8 mouse cellular contexts compared by ENCODE assay signal in genomic region chr7:141476981-141477370, GRCm38 (mm10). TPM values are rescaled to one million over a fixed set of nuclear protein-coding genes. Genes with fewer than 3 reads are reported as not detected.
DNase-seq lines count a peak whose midpoint lies in the region; ATAC-seq and TF ChIP-seq lines count a peak whose summit lies in the region.

No protein-coding gene starts in this region.

- no peaks in the 10 kb centered on the region for H3K9me3 ChIP-seq in heart, embryonic 12.5 days (replicated peaks)
- H3K9me3 ChIP-seq in hindbrain, postnatal 0 days (ENCODE audit: low read length): no peaks in the 10 kb centered on the region
- no peaks in the 10 kb centered on the region for H3K9me3 ChIP-seq in midbrain, embryonic 12.5 days

- H3K9ac ChIP-seq in heart, embryonic 12.5 days: peak overlapping the region; percentile 83
- no peak overlapping the region; the same call in 1 of the 2 replicates for H3K9ac ChIP-seq in hindbrain, postnatal 0 days (replicated peaks; ENCODE audit: low read length)
- no peak overlapping the region for H3K9ac ChIP-seq in midbrain, embryonic 12.5 days (replicated peaks)

- H3K4me1 ChIP-seq in heart, embryonic 12.5 days (replicated peaks): peaks cover 63% of the 10 kb centered on the region
- H3K4me1 ChIP-seq in brown adipose tissue, adult 24 weeks (ENCODE audit: control insufficient read depth, insufficient read depth, insufficient read length, low read length): peaks cover 12% of the 10 kb centered on the region; the same call in 1 of the 2 replicates
- peaks cover 18% of the 10 kb centered on the region for H3K4me1 ChIP-seq in hindbrain, postnatal 0 days (ENCODE audit: insufficient read depth, low read length)
- peaks cover 42% of the 10 kb centered on the region for H3K4me1 ChIP-seq in midbrain, embryonic 12.5 days

- H3K27me3 ChIP-seq in heart, embryonic 12.5 days (replicated peaks): no peaks in the 10 kb centered on the region
- no peaks in the 10 kb centered on the region for H3K27me3 ChIP-seq in hindbrain, postnatal 0 days (ENCODE audit: insufficient read depth, low read length)
- peaks cover 53% of the 10 kb centered on the region for H3K27me3 ChIP-seq in midbrain, embryonic 12.5 days

- intact Hi-C loops in heart, postnatal 14 days (cut with DNase I): no loop called here
- intact Hi-C loops in left cerebral cortex, postnatal 4 days (cut with DNase I): no loop called here

- peaks cover 9% of the 10 kb centered on the region for H3K36me3 ChIP-seq in heart, embryonic 12.5 days
- H3K36me3 ChIP-seq in hindbrain, postnatal 0 days (ENCODE audit: insufficient read depth, low read length): peaks cover 8% of the 10 kb centered on the region
- H3K36me3 ChIP-seq in midbrain, embryonic 12.5 days: peaks cover 9% of the 10 kb centered on the region

- no peak for DNase-seq in heart, postnatal 14 days
- no peak for DNase-seq in hindbrain, postnatal 0 days (ENCODE audit: low spot score)
- no peak for DNase-seq in urinary bladder, postnatal 4 days (ENCODE audit: low spot score in 2 of 2)
- DNase-seq in left cerebral cortex, postnatal 4 days: no peak
- DNase-seq in right cerebral cortex, postnatal 4 days: no peak

- no peak; the same call in 1 of the 2 replicates for TF ChIP-seq CTCF in hindbrain, postnatal 0 days (IDR thresholded peaks at IDR 0.05; ENCODE audit: low read depth)

- ATAC-seq in heart, embryonic 12.5 days (ENCODE audit: insufficient number of reproducible peaks, low FRiP score): 0 out of 2 replicates have a peak, but pooled peaks have one; percentile 0
- ATAC-seq in hindbrain, postnatal 0 days: no peak
- no peak for ATAC-seq in midbrain, embryonic 12.5 days (ENCODE audit: low FRiP score, low read depth)

- H3K4me2 ChIP-seq in heart, embryonic 12.5 days: peak overlapping the region; percentile 84
- peak overlapping the region; percentile 77 for H3K4me2 ChIP-seq in hindbrain, postnatal 0 days (ENCODE audit: low read depth, low read length)
- peak overlapping the region; percentile 93 for H3K4me2 ChIP-seq in midbrain, embryonic 12.5 days (replicated peaks)

- peak overlapping the region; percentile 93 for H3K27ac ChIP-seq in heart, embryonic 12.5 days (ENCODE audit: poor library complexity, severe bottlenecking)
- peak overlapping the region; percentile 100 for H3K27ac ChIP-seq in brown adipose tissue, adult 24 weeks (replicated peaks; ENCODE audit: low read depth, low read length)
- H3K27ac ChIP-seq in hindbrain, postnatal 0 days: peak overlapping the region; percentile 80; the same call in 1 of the 2 replicates
- no peak overlapping the region for H3K27ac ChIP-seq in midbrain, embryonic 12.5 days (replicated peaks)

- peak overlapping the region; percentile 80 for H3K4me3 ChIP-seq in heart, embryonic 12.5 days
- H3K4me3 ChIP-seq in brown adipose tissue, adult 24 weeks (ENCODE audit: insufficient read depth, low read depth, low read length): peak overlapping the region; percentile 92
- 0 out of 2 replicates have a peak overlapping the region, but pooled peaks have one; percentile 7 for H3K4me3 ChIP-seq in hindbrain, postnatal 0 days (ENCODE audit: low read length)
- 0 out of 2 replicates have a peak overlapping the region, but pooled peaks have one; percentile 87 for H3K4me3 ChIP-seq in midbrain, embryonic 12.5 days

- 12% methylated on average over 7 of the region's 7 CpGs for WGBS in heart, embryonic 12.5 days
- WGBS in hindbrain, postnatal 0 days: 20% methylated on average over 7 of the region's 7 CpGs
- 27% methylated on average over 7 of the region's 7 CpGs for WGBS in midbrain, embryonic 12.5 days

RNA-seq across cellular contexts. Expression of gene Tspan4, which starts 1.9 kb away (rescaled TPM):
- polyA plus RNA-seq in heart, embryonic 12.5 days (2016; fragmentation: Nextera tagmentation; extraction: Ambion mirVana): 57.5 and 57.6 TPM in 2 replicates
- 10 to 100 TPM; 24.0 to 31.2 TPM for total RNA-seq in heart, postnatal 14 days (2021)
- 39.6 and 74.6 TPM in 2 replicates for polyA plus RNA-seq in brown adipose tissue, adult 24 weeks (2012; ENCODE audit: insufficient read depth, insufficient read length, missing spikeins)
- total RNA-seq in hindbrain, postnatal 0 days (2014; rRNA removed): 101 and 119 TPM in 2 replicates
- polyA plus RNA-seq in hindbrain, postnatal 0 days (2015; fragmentation: Nextera tagmentation; extraction: Ambion mirVana): 78.2 and 83.9 TPM in 2 replicates
- 25.3 and 32.6 TPM in 2 replicates for polyA plus RNA-seq in midbrain, embryonic 12.5 days (2016; fragmentation: Nextera tagmentation; extraction: Ambion mirVana)
- 10 to 100 TPM; 33.5 to 35.9 TPM for total RNA-seq in left cerebral cortex, postnatal 4 days (2021)

RNA-seq across cellular contexts. Expression of gene Polr2l, which starts 2.0 kb away (rescaled TPM):
- 60.7 and 64.7 TPM in 2 replicates for polyA plus RNA-seq in heart, embryonic 12.5 days (2016; fragmentation: Nextera tagmentation; extraction: Ambion mirVana)
- 10 to 100 TPM; 69.8 to 71.4 TPM for total RNA-seq in heart, postnatal 14 days (2021)
- polyA plus RNA-seq in brown adipose tissue, adult 24 weeks (2012; ENCODE audit: insufficient read depth, insufficient read length, missing spikeins): 28.8 and 36.4 TPM in 2 replicates
- 25.5 and 46.1 TPM in 2 replicates for total RNA-seq in hindbrain, postnatal 0 days (2014; rRNA removed)
- 75.9 and 81.6 TPM in 2 replicates for polyA plus RNA-seq in hindbrain, postnatal 0 days (2015; fragmentation: Nextera tagmentation; extraction: Ambion mirVana)
- polyA plus RNA-seq in midbrain, embryonic 12.5 days (2016; fragmentation: Nextera tagmentation; extraction: Ambion mirVana): 73.8 and 75.0 TPM in 2 replicates
- total RNA-seq in left cerebral cortex, postnatal 4 days (2021): 10 to 100 TPM; 38.5 to 40.1 TPM

RNA-seq across cellular contexts. Expression of gene Cd151, which starts 9.8 kb away (rescaled TPM):
- polyA plus RNA-seq in heart, embryonic 12.5 days (2016; fragmentation: Nextera tagmentation; extraction: Ambion mirVana): 27.4 and 30.6 TPM in 2 replicates
- total RNA-seq in heart, postnatal 14 days (2021): 100 to 1,000 TPM; 258 to 268 TPM
- polyA plus RNA-seq in brown adipose tissue, adult 24 weeks (2012; ENCODE audit: insufficient read depth, insufficient read length, missing spikeins): 223 and 257 TPM in 2 replicates
- total RNA-seq in hindbrain, postnatal 0 days (2014; rRNA removed): 62.6 and 79.4 TPM in 2 replicates
- polyA plus RNA-seq in hindbrain, postnatal 0 days (2015; fragmentation: Nextera tagmentation; extraction: Ambion mirVana): 16.1 and 18.5 TPM in 2 replicates
- 14.8 and 15.6 TPM in 2 replicates for polyA plus RNA-seq in midbrain, embryonic 12.5 days (2016; fragmentation: Nextera tagmentation; extraction: Ambion mirVana)
- 10 to 100 TPM; 46.7 to 50.6 TPM for total RNA-seq in left cerebral cortex, postnatal 4 days (2021)

RNA-seq across cellular contexts. Expression of gene Cracr2b, which starts 16.1 kb away (rescaled TPM):
- polyA plus RNA-seq in heart, embryonic 12.5 days (2016; fragmentation: Nextera tagmentation; extraction: Ambion mirVana): 16.6 and 17.5 TPM in 2 replicates
- total RNA-seq in heart, postnatal 14 days (2021): 10 to 100 TPM; 25.2 to 27.9 TPM
- 9.8 and 11.8 TPM in 2 replicates for polyA plus RNA-seq in brown adipose tissue, adult 24 weeks (2012; ENCODE audit: insufficient read depth, insufficient read length, missing spikeins)
- 2.1 and 5.0 TPM in 2 replicates for total RNA-seq in hindbrain, postnatal 0 days (2014; rRNA removed)
- 6.7 and 9.1 TPM in 2 replicates for polyA plus RNA-seq in hindbrain, postnatal 0 days (2015; fragmentation: Nextera tagmentation; extraction: Ambion mirVana)
- 5.4 and 6.0 TPM in 2 replicates for polyA plus RNA-seq in midbrain, embryonic 12.5 days (2016; fragmentation: Nextera tagmentation; extraction: Ambion mirVana)
- total RNA-seq in left cerebral cortex, postnatal 4 days (2021): 1 to 10 TPM; 4.4 to 4.9 TPM

RNA-seq across cellular contexts. Expression of gene Pnpla2, which starts 22.0 kb away (rescaled TPM):
- polyA plus RNA-seq in heart, embryonic 12.5 days (2016; fragmentation: Nextera tagmentation; extraction: Ambion mirVana): 42.3 and 43.3 TPM in 2 replicates
- 100 to 1,000 TPM; 351 to 430 TPM for total RNA-seq in heart, postnatal 14 days (2021)
- polyA plus RNA-seq in brown adipose tissue, adult 24 weeks (2012; ENCODE audit: insufficient read depth, insufficient read length, missing spikeins): 2,152 and 2,404 TPM in 2 replicates
- total RNA-seq in hindbrain, postnatal 0 days (2014; rRNA removed): 8.5 and 10.0 TPM in 2 replicates
- 20.0 and 22.4 TPM in 2 replicates for polyA plus RNA-seq in hindbrain, postnatal 0 days (2015; fragmentation: Nextera tagmentation; extraction: Ambion mirVana)
- 15.6 and 18.3 TPM in 2 replicates for polyA plus RNA-seq in midbrain, embryonic 12.5 days (2016; fragmentation: Nextera tagmentation; extraction: Ambion mirVana)
- 10 to 100 TPM; 13.9 to 16.0 TPM for total RNA-seq in left cerebral cortex, postnatal 4 days (2021)

Comparison
In these comparisons a context has a peak if more than half of its experiments do, and no peak if none do; other contexts are left out.
1. H3K4me3 ChIP-seq: peak in every context shown above with its lines; median percentile 92 in brown adipose tissue, adult 24 weeks; 87 in midbrain, embryonic 12.5 days; 80 in heart, embryonic 12.5 days; 7 in hindbrain, postnatal 0 days.